Mouse (Mus musculus) kidney, adult 9 months (tissue): ENCODE data around the gene Pon3.

Experiments used
- DNase-seq: peaks from one replicate; pipeline ENCODE4 v3.0.0; 2022

Pon3 gene

DNA sequence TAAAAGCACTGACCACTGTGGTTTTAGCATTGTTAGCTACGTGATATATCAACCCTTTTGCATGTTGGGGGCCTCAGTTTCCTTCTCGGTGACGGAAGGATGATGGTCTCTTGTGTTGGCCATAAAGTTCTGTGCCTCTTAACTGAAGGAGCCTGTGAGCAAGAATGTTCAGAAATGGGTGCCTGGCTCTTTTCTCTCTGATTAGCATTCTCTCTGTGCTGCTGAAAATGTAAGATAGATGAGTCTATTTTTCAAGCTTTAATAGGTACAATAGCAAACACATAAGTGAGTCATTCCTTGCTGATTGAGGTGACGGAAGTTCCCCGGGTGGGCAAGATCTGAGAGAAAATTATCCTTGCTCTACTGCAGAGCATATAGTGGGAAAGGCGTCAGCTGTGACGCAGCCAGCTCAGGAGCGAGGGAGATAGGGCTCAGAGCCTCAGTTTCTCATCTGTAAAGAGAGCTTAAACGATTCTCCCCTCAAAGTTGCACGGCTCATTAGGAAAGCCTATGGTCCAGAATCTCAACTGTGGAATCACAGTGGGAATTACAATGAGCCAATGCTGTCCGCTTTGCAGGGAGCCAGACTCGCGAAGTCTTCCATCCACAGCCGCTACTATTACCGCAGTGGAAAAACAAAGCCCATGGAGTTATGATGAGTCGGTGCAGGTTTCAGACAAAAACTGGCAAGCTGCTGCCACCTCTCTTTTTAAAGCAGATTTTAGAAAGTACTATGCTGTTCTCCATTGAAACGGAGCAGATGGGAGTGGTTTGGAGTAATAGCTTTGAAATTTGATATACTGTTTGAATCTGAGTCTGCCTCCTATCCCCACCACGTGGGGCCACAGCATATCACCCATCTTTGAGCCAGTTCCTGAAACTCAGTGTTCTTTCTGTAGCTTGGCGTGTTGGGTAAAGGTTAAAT, 77.9 kb downstream of the Pon3 start:
- DNase-seq, result no peak

DNA sequence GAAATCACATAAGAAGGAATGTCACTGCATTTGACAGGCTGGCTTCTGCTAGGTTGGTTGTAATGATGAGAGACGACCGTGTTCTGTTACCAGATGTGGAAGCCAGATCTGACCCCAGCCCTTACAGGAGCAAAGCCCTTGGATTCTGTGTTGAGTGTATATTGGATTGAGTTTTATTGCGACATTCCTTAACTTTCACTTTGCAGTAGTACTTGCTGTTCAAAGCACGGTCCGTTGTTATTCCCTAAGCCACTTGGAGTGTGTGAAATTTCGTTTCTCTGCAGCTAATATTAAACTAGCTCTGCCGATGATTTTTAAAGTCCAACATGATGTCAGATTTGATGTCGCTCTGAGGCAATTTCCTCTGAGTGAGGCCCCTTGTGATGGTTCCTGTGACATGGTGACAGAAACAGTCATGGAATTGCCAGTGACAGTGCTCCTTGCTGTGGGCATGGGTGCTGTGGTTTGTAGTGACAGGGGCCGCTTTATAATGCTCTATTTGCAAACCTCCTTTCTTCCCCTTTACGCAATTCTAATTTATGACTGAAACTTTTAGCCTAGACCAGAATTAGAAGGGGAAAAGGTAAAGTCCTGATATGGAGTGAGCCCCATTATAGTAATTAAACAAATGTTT, 81.8 kb downstream of the Pon3 start:
- no peak for DNase-seq

GRCm38 (mm10) chr6:5172571-5172970, 83.5 kb downstream of the Pon3 start:
- no peak for DNase-seq

- DNase-seq, result no peak
Measured at GRCm38 (mm10) chr6:5171418-5171817, 84.7 kb downstream of the Pon3 start.
